Mouse (Mus musculus) neural tube, embryonic 15.5 days (tissue): Measurements from ENCODE around the gene Birc2. TPM values are rescaled to one million over a fixed set of nuclear protein-coding genes. Genes with fewer than 3 reads are reported as not detected.

Experiments used
- ATAC-seq: fragments of 200-750 bp; cut with Nextera tagmentation; 2 replicates; pipeline ENCODE4 v1.8.0; 2017; ENCODE audit warnings: mild to moderate bottlenecking, moderate TSS enrichment, moderate library complexity; ENCODE audit not compliant: low FRiP score
- H3K27ac ChIP-seq: fragments of 300-500 bp; sonication (generic); replicated peaks from 2 replicates; pipeline ENCODE4 v1.5.1; 2015; ENCODE audit warnings: mild to moderate bottlenecking, inconsistent platforms
- H3K27me3 ChIP-seq: fragments of 300-500 bp; sonication (generic); replicated peaks from 2 replicates; pipeline ENCODE4 v1.6.1; 2015; ENCODE audit warnings: inconsistent platforms
- H3K36me3 ChIP-seq: fragments of 300-500 bp; sonication (generic); 2 replicates; pipeline ENCODE4 v1.6.1; 2015; ENCODE audit warnings: inconsistent platforms
- H3K4me1 ChIP-seq: fragments of 300-500 bp; sonication (generic); 2 replicates; pipeline ENCODE4 v1.6.1; 2015; ENCODE audit warnings: inconsistent platforms
- H3K4me2 ChIP-seq: fragments of 300-500 bp; sonication (generic); 2 replicates; pipeline ENCODE4 v1.6.1; 2015; ENCODE audit warnings: inconsistent platforms, mild to moderate bottlenecking, moderate library complexity
- H3K4me3 ChIP-seq: fragments of 300-500 bp; sonication (generic); replicated peaks from 2 replicates; pipeline ENCODE4 v1.5.1; 2015; ENCODE audit warnings: mild to moderate bottlenecking, inconsistent platforms
- H3K9ac ChIP-seq: fragments of 300-500 bp; sonication (generic); replicated peaks from 2 replicates; pipeline ENCODE4 v1.6.1; 2015; ENCODE audit warnings: mild to moderate bottlenecking, inconsistent platforms
- H3K9me3 ChIP-seq: fragments of 300-500 bp; sonication (generic); replicated peaks from 2 replicates; pipeline ENCODE4 v1.6.1; 2016; ENCODE audit warnings: inconsistent platforms
- WGBS: fragments of 180-500 bp; shearing (Covaris S2); methylation state at CpG from one replicate; pipeline ENCODE4 v1.1.7; 2015; ENCODE audit warnings: mixed read lengths; 5-methylcytosine and 5-hydroxymethylcytosine counted together
- polyA plus RNA-seq: library from polyadenylated mRNA; unstranded; fragments of >200 nt; fragmentation: Nextera tagmentation; extraction: Ambion mirVana; gene quantifications from 2 replicates; pipeline ENCODE4 v1.2.1, GENCODE M21; 2015

Birc2 gene
- polyA plus RNA-seq, 1 experiment from 2014 or later = 37.8 TPM

DNA sequence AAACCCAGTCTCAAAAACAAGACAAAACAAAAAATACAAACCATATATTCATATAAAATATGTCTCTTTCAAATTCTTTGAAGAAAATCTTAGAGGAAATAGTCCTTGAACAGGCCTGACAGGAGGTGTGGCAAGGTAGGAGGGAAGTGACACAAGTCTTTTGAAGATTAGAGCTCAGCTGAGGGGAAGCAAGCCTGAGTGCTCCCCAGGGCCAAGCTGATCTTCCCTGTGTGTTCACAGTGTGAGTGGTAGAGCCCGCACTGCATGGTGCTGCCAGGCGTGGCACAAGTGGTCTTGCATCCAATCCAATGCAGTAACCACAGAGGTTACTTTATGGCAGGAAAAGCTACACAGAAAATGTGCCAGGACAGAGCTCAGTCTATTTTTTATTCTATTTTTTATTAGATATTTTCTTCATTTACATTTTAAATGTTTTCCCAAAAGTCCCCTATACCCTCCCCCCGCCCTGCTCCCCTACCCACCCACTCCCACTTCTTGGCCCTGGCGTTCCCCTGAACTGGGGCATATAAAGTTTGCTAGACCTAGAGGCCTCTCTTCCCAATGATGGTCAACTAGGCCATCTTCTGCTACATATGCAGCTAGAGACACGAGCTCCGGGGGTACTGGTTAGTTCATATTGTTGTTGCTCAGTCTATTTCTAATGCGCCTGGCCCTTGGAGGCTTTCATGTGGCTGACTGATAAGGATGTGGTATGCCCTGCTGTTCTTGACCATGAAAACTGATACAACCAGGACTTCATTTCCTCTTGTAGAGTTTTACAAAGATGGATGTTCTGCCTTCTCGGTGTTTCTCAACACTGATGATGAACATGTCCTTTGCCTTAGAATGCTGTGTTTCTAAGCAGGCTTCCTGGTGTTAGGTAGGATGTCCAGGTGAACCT is 56.4 kb downstream of the Birc2 start:
- Histone ChIP-seq H3K4me2 (no peak overlapping the region), H3K27me3 (no peaks in the 10 kb centered on the region), H3K27ac (no peak overlapping the region), H3K4me1 (no peaks in the 10 kb centered on the region), H3K36me3 (no peaks in the 10 kb centered on the region), H3K4me3 (no peak overlapping the region), H3K9me3 (no peaks in the 10 kb centered on the region), H3K9ac (no peak overlapping the region)
- 94% methylated on average over 8 of the region's 8 CpGs for WGBS
- no peak for ATAC-seq

DNA sequence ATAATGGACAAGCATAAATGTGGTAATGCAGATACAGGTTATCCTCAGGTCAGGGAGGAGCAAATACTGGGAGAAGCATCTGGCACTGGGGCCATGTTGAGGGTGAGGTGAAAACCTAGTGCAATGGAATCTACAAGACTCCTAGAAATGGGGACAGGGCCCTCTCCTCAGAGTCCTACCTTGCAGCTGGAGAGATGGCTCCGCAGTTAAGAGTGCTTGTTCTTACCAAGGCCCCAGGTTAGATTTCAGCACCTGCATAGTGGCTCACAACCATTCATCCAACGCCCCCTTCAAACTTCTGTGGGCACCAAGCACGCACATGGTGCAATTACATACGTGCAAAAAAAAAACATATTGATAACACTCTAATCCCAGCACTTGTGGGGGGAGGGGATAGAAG is 57.1 kb downstream of the Birc2 start:
- WGBS = 95% methylated on average over 4 of the region's 4 CpGs
- H3K27me3 ChIP-seq = no peaks in the 10 kb centered on the region

DNA sequence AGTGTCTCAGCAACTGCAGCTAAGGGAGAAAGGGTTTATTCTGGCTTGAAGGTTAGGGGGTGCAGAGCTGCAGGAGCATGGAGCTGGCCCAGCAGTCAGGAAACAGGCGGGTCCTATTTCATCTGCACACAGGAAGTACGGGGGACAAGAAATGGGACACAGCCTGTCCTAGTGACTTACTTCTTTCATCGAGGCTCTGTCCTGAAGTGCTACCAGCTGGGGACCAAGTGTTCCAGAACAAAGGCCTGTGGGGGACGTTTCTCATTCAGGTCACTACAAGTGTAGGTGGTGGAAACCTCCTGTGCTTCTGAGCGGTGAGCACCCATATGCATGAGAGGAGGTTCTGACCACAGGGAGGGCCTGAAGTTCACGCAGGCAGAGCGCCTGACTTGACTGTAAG is 58.1 kb downstream of the Birc2 start:
- Histone ChIP-seq H3K9me3 (no peaks in the 10 kb centered on the region), H3K27ac (no peak overlapping the region), H3K4me1 (no peaks in the 10 kb centered on the region), H3K4me2 (no peak overlapping the region), H3K9ac (no peak overlapping the region), H3K36me3 (no peaks in the 10 kb centered on the region), H3K27me3 (no peaks in the 10 kb centered on the region), H3K4me3 (no peak overlapping the region)
- WGBS = 86% methylated on average over 7 of the region's 7 CpGs
- ATAC-seq = no peak

More for the DNA sequence above, 57.1 kb downstream of the Birc2 start:
- H3K36me3 ChIP-seq = no peaks in the 10 kb centered on the region
- H3K4me2 ChIP-seq = no peak overlapping the region
- H3K9me3 ChIP-seq = no peaks in the 10 kb centered on the region
- H3K4me3 ChIP-seq = no peak overlapping the region
- no peak overlapping the region for H3K27ac ChIP-seq
- ATAC-seq = no peak
- H3K4me1 ChIP-seq = no peaks in the 10 kb centered on the region
- no peak overlapping the region for H3K9ac ChIP-seq

DNA sequence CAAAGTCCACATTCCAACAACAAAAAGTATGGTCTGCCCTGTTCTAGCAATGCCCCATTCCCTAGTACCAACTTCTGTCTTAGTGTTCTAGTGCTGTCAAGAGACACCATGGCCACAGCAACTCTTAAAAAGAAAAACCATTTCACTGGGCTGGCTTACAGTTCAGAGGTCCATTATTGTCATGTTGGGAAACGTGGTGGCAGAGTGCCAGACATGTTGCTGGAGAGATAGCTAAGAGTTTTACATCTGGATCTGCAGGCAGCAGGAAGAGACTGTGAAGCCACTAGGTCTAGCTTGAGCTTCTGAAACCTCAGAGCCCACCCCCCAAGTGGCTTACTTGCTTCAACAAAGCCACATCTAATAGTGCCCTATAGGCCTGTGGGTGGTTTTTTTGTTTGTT is 59.2 kb downstream of the Birc2 start:
- Histone ChIP-seq H3K4me3 (no peak overlapping the region), H3K4me2 (no peak overlapping the region), H3K9me3 (no peaks in the 10 kb centered on the region), H3K27ac (no peak overlapping the region), H3K9ac (no peak overlapping the region), H3K36me3 (no peaks in the 10 kb centered on the region), H3K27me3 (no peaks in the 10 kb centered on the region), H3K4me1 (no peaks in the 10 kb centered on the region)
- WGBS = 93% methylated on average over 1 of the region's 1 CpGs
- no peak for ATAC-seq

DNA sequence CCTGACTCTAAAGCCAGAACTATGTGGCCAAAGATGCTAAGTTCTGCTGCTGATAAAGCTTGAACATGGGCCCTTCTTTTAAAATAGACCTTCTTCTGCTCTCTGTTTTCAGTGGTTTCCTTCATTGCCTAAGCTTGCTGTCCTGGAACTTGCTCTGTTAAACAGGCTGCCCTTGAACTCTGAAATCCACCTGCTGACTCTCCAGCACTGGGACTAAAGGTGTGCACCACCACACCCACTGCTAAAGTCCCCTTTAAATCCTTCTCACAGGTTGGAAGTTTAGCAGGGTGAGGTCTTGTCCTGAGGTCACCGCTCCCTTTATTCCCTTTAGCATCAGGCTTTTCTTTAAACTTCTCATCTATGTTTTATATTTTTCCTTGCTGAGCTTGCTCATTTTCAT is 59.9 kb downstream of the Birc2 start:
- Histone ChIP-seq H3K4me1 (no peaks in the 10 kb centered on the region), H3K27me3 (no peaks in the 10 kb centered on the region), H3K9ac (no peak overlapping the region), H3K4me3 (no peak overlapping the region), H3K4me2 (no peak overlapping the region), H3K9me3 (no peaks in the 10 kb centered on the region), H3K27ac (no peak overlapping the region), H3K36me3 (no peaks in the 10 kb centered on the region)
- 100% methylated on average over 1 of the region's 1 CpGs for WGBS
- no peak for ATAC-seq

DNA sequence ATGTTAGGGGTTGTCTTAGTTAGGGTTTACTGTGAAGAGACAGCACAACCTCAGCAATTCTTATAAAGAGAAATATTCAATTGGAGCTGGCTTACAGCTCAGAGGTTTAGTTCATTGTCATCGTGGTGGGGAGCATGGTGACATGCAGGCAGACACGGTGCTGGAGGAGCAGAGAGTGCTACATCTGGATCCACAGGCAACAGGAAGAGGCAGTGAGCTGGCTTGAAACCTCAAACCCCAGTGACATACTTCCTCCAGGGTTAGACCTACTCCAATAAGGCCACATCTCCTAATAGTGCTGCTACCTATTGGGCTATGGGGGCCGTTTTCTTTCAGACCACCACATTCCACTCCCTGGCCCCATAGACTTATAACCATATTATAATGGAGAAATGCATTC is 60.9 kb downstream of the Birc2 start:
- Histone ChIP-seq H3K9ac (no peak overlapping the region), H3K4me1 (no peaks in the 10 kb centered on the region), H3K4me2 (no peak overlapping the region), H3K9me3 (no peaks in the 10 kb centered on the region), H3K27me3 (no peaks in the 10 kb centered on the region), H3K36me3 (no peaks in the 10 kb centered on the region), H3K4me3 (no peak overlapping the region), H3K27ac (no peak overlapping the region)
- 90% methylated on average over 3 of the region's 3 CpGs for WGBS
- ATAC-seq = no peak

DNA sequence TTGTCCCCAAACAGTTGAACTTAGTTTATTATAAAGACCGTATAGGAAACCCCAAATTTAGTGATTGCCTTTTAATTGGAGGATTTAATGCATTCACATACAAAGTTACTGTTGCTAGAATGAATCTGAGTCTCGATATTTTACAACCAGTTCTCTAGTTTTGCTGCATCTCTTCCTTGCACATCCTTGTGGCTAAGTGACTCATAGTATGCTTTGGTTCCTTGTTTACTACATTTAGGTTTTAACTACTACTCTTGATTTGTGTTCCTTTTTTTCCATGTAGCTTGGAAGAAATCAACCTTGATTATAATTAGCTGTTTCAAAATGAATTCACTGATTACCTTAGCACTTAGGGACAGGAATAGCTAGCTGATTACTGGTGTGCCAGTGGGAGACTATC is 61.9 kb downstream of the Birc2 start:
- no peak overlapping the region for H3K4me3 ChIP-seq
- H3K9ac ChIP-seq = no peak overlapping the region
- no peak overlapping the region for H3K4me2 ChIP-seq
- H3K4me1 ChIP-seq = no peaks in the 10 kb centered on the region
- no peak overlapping the region for H3K27ac ChIP-seq
- no peak for ATAC-seq
- H3K36me3 ChIP-seq = no peaks in the 10 kb centered on the region
- H3K9me3 ChIP-seq = no peaks in the 10 kb centered on the region
- WGBS = 94% methylated on average over 2 of the region's 2 CpGs
- no peaks in the 10 kb centered on the region for H3K27me3 ChIP-seq

DNA sequence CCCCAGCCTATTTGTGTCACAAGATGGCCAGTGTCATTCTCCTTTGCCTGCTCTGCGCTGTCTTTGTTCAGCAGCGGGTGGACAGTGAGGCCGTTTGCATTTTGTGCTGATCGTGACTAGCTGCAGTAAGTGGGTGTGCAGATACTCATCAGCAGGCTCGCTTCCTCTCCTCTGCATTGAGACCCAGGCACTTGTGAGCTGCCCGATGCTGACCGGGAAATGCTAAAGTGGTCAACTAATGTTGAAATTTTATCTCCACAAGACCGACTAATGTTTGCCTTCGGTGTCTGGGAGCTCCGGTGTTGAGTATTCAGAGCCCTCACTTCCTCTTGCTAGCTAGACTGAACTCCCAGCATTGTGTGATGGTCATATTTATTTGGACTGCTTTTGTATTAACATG is 62.3 kb downstream of the Birc2 start:
- ATAC-seq = no peak
- H3K4me3 ChIP-seq = no peak overlapping the region
- no peaks in the 10 kb centered on the region for H3K9me3 ChIP-seq
- no peak overlapping the region for H3K9ac ChIP-seq
- no peaks in the 10 kb centered on the region for H3K36me3 ChIP-seq
- H3K4me2 ChIP-seq = no peak overlapping the region
- no peak overlapping the region for H3K27ac ChIP-seq
- H3K27me3 ChIP-seq = no peaks in the 10 kb centered on the region
- 92% methylated on average over 10 of the region's 10 CpGs for WGBS
- no peaks in the 10 kb centered on the region for H3K4me1 ChIP-seq

DNA sequence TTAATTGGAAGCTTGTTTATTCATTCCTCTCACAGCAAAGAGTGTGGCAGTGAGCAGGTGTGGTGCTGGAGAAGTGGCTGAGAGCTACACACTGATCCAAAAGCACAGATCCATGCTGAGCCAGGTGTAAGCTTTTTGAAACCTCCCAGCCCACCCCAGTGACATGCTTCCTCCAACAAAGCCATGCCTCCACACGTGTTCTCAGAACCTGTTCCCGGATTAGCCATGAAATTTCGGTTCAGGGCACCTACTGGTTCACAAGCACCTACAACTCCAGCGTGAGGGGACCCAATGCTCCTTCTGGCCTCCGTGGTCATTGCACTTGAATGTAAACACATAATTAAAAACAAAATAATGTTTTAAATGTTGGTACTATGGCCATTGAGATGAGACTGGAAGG is 63.2 kb downstream of the Birc2 start:
- 96% methylated on average over 5 of the region's 5 CpGs for WGBS
- no peaks in the 10 kb centered on the region for H3K9me3 ChIP-seq
- H3K36me3 ChIP-seq = no peaks in the 10 kb centered on the region
- H3K4me1 ChIP-seq = no peaks in the 10 kb centered on the region
- H3K4me3 ChIP-seq = no peak overlapping the region
- H3K27me3 ChIP-seq = no peaks in the 10 kb centered on the region
- no peak overlapping the region for H3K4me2 ChIP-seq
- no peak for ATAC-seq
- no peak overlapping the region for H3K9ac ChIP-seq
- no peak overlapping the region for H3K27ac ChIP-seq

DNA sequence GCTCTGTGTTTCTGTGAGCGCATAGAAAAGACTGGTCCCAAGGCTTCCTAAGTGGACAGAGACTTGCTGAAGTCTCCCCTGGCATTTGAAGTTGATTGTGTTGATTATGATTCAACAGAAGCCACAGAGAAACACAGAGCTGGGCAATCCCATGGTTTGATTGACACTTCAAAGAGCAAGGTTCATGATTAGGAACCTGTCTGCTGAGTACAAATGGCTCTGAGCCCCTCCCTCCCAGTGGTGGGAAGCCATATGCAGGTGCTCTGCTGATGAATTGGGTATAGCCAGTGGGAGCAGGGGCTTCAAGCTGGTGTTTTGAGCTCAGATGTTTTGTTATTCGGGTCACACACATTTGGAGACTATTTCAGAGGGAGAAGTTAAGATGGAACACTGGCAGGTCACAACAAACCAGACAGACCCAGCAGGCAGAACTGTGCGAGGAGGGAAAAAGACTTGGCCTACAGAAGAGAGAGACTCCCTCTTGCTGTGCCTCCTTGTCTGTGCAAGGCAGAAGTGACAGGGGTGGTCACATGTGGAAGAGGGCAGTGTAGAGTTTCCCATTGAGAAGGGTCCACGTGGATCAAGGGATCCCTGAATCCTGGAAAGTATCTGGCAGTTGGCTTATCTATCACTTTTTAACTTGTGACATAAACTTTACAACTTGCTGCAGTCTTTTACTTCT is 64.0 kb downstream of the Birc2 start:
- Histone ChIP-seq H3K27me3 (no peaks in the 10 kb centered on the region), H3K4me1 (peaks cover 1% of the 10 kb centered on the region; the same call in 1 of the 2 replicates), H3K27ac (no peak overlapping the region), H3K9ac (no peak overlapping the region), H3K36me3 (no peaks in the 10 kb centered on the region), H3K4me3 (no peak overlapping the region), H3K4me2 (no peak overlapping the region), H3K9me3 (no peaks in the 10 kb centered on the region)
- no peak for ATAC-seq
- 75% methylated on average over 4 of the region's 4 CpGs for WGBS

DNA sequence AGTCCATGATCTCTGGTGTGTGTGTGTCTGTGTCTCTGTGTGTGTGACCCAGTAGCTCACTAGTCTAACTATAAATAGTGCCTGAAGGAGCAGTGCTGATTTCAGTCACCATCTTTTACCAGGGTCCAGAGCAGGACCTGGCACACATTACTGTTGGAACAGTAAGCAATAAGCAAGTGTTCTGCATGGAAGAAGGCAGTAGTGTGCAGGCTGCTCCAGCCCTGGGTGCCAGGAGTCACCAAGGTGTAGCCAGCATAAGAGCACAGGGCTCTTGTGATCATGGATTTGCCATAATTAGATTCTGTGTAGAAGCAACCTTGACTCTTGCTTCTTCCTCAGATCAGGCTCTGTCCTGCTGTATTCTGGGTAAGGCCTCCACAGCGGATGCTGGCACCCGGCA is 64.5 kb downstream of the Birc2 start:
- Histone ChIP-seq H3K4me3 (no peak overlapping the region), H3K27ac (no peak overlapping the region), H3K9me3 (no peaks in the 10 kb centered on the region), H3K27me3 (no peaks in the 10 kb centered on the region), H3K9ac (no peak overlapping the region), H3K4me1 (peaks cover 7% of the 10 kb centered on the region; the same call in 1 of the 2 replicates), H3K36me3 (no peaks in the 10 kb centered on the region), H3K4me2 (no peak overlapping the region)
- WGBS = 86% methylated on average over 2 of the region's 2 CpGs
- no peak for ATAC-seq

DNA sequence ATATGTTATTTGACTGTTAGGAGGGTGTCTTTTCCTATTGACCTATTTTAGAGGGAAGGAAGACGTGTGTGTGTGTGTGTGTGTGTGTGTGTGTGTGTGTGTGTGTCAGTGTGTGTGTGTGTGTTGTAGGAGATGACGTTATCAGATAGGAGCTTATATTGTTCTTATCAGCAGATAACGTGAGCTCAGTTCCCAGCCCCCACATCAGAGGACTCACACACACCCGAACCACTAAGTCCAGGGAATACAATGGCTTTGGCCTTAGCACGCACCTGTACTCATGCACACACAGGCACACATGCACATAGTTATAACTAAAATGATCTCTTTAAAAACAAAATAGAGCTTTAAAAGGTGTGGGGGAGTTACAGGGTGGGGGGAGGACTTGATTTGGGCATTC is 67.4 kb downstream of the Birc2 start:
- Histone ChIP-seq H3K4me1 (peaks cover 14% of the 10 kb centered on the region), H3K9ac (no peak overlapping the region), H3K36me3 (no peaks in the 10 kb centered on the region), H3K4me3 (no peak overlapping the region), H3K4me2 (no peak overlapping the region), H3K27ac (no peak overlapping the region), H3K9me3 (no peaks in the 10 kb centered on the region), H3K27me3 (no peaks in the 10 kb centered on the region)
- WGBS = 94% methylated on average over 5 of the region's 5 CpGs
- no peak for ATAC-seq
